Mouse (Mus musculus) liver, embryonic 16.5 days (tissue): ENCODE measurements around the gene Ttll6. TPM values are rescaled to one million over a fixed set of nuclear protein-coding genes. Genes with fewer than 3 reads are reported as not detected.

ENCODE experiments used
- ATAC-seq: fragments of 200-750 bp; cut with Nextera tagmentation; 2 replicates; pipeline ENCODE4 v1.8.0; 2017; ENCODE audit warnings: low read depth, mild to moderate bottlenecking, moderate number of reproducible peaks, moderate library complexity
- H3K27ac ChIP-seq: fragments of 300-500 bp; sonication (generic); 2 replicates; pipeline ENCODE4 v1.5.1; 2014; ENCODE audit warnings: mild to moderate bottlenecking, low read length
- H3K27me3 ChIP-seq: fragments of 300-500 bp; sonication (generic); 2 replicates; pipeline ENCODE4 v1.6.1; 2014; ENCODE audit warnings: low read depth, low read length, mixed read lengths; ENCODE audit not compliant: control insufficient read depth, insufficient read depth
- H3K36me3 ChIP-seq: fragments of 300-500 bp; sonication (generic); 2 replicates; pipeline ENCODE4 v1.6.1; 2014; ENCODE audit warnings: mild to moderate bottlenecking; ENCODE audit not compliant: control insufficient read depth, insufficient read depth
- H3K4me1 ChIP-seq: fragments of 300-500 bp; sonication (generic); 2 replicates; pipeline ENCODE4 v1.6.1; 2014; ENCODE audit warnings: low read depth, low read length, mixed read lengths; ENCODE audit not compliant: control insufficient read depth
- H3K4me2 ChIP-seq: fragments of 300-500 bp; sonication (generic); 2 replicates; pipeline ENCODE4 v1.6.1; 2014; ENCODE audit warnings: low read depth, low read length, mixed read lengths
- H3K4me3 ChIP-seq: fragments of 300-500 bp; sonication (generic); 2 replicates; pipeline ENCODE4 v1.5.1; 2014; ENCODE audit warnings: low read depth, mild to moderate bottlenecking, low read length
- H3K9ac ChIP-seq: fragments of 300-500 bp; sonication (generic); 2 replicates; pipeline ENCODE4 v1.6.1; 2014; ENCODE audit warnings: low read depth, low read length
- H3K9me3 ChIP-seq: fragments of 300-500 bp; sonication (generic); replicated peaks from 2 replicates; pipeline ENCODE4 v1.6.1; 2016; ENCODE audit warnings: low read length; ENCODE audit not compliant: control insufficient read depth
- WGBS: fragments of 180-500 bp; shearing (Covaris S2); extraction: QIAGEN DNeasy Blood & Tissue Kit; methylation state at CpG from one replicate; pipeline ENCODE4 v1.1.7; 2014; ENCODE audit not compliant: insufficient replicate concordance; 5-methylcytosine and 5-hydroxymethylcytosine counted together
- polyA plus RNA-seq: library from polyadenylated mRNA; unstranded; fragments of >200 nt; fragmentation: Nextera tagmentation; extraction: Ambion mirVana; gene quantifications from 2 replicates; pipeline ENCODE4 v1.2.1, GENCODE M21; 2015

The Ttll6 gene
- polyA plus RNA-seq, 1 experiment from 2014 or later: not detected

GRCm38 (mm10) chr11:96143766-96144165 is 10.2 kb downstream of the Ttll6 start:
- Histone ChIP-seq H3K27me3 (peaks cover 21% of the 10 kb centered on the region), H3K36me3 (no peaks in the 10 kb centered on the region), H3K4me2 (no peak overlapping the region), H3K27ac (no peak overlapping the region), H3K4me1 (no peaks in the 10 kb centered on the region; the same call in 1 of the 2 replicates), H3K9me3 (no peaks in the 10 kb centered on the region), H3K4me3 (no peak overlapping the region), H3K9ac (no peak overlapping the region)
- ATAC-seq: no peak
- WGBS: 47% methylated on average over 4 of the region's 4 CpGs

- ATAC-seq: no peak; the same call in 1 of the 2 replicates
- H3K27me3 ChIP-seq: peaks cover 21% of the 10 kb centered on the region
- H3K4me1 ChIP-seq: no peaks in the 10 kb centered on the region
- H3K4me3 ChIP-seq: no peak overlapping the region
- no peaks in the 10 kb centered on the region for H3K9me3 ChIP-seq
- no peak overlapping the region for H3K9ac ChIP-seq
- no peak overlapping the region for H3K4me2 ChIP-seq
- H3K27ac ChIP-seq: no peak overlapping the region
- H3K36me3 ChIP-seq: no peaks in the 10 kb centered on the region
- 1% methylated on average over 15 of the region's 15 CpGs for WGBS
These were observed 12.2 kb downstream of the Ttll6 start for GRCm38 (mm10) chr11:96145622-96146270.

- no peaks in the 10 kb centered on the region for H3K36me3 ChIP-seq
- no peak for ATAC-seq
- no peak overlapping the region for H3K4me2 ChIP-seq
- no peak overlapping the region for H3K9ac ChIP-seq
- H3K4me1 ChIP-seq: no peaks in the 10 kb centered on the region
- no peak overlapping the region for H3K27ac ChIP-seq
- H3K27me3 ChIP-seq: peaks cover 22% of the 10 kb centered on the region
- no peak overlapping the region for H3K4me3 ChIP-seq
- H3K9me3 ChIP-seq: no peaks in the 10 kb centered on the region
- WGBS: 45% methylated on average over 6 of the region's 6 CpGs
These were observed 13.9 kb downstream of the Ttll6 start for GRCm38 (mm10) chr11:96147471-96147870.

GRCm38 (mm10) chr11:96164769-96165168 is 31.2 kb downstream of the Ttll6 start:
- H3K4me2 ChIP-seq: no peak overlapping the region
- no peak overlapping the region for H3K9ac ChIP-seq
- H3K9me3 ChIP-seq: no peaks in the 10 kb centered on the region
- WGBS: 36% methylated on average over 12 of the region's 12 CpGs
- no peaks in the 10 kb centered on the region for H3K36me3 ChIP-seq
- ATAC-seq: no peak
- no peak overlapping the region for H3K27ac ChIP-seq
- H3K4me3 ChIP-seq: no peak overlapping the region
- H3K27me3 ChIP-seq: peaks cover 27% of the 10 kb centered on the region
- no peaks in the 10 kb centered on the region for H3K4me1 ChIP-seq

- Histone ChIP-seq H3K36me3 (no peaks in the 10 kb centered on the region), H3K9me3 (no peaks in the 10 kb centered on the region), H3K4me1 (no peaks in the 10 kb centered on the region), H3K4me3 (no peak overlapping the region), H3K27ac (no peak overlapping the region), H3K9ac (no peak overlapping the region), H3K4me2 (no peak overlapping the region), H3K27me3 (peaks cover 59% of the 10 kb centered on the region)
- no peak for ATAC-seq
- 21% methylated on average over 9 of the region's 9 CpGs for WGBS
These were observed 34.5 kb downstream of the Ttll6 start for GRCm38 (mm10) chr11:96168125-96168524.

- WGBS: 10% methylated on average over 7 of the region's 7 CpGs
- H3K27me3 ChIP-seq: peaks cover 68% of the 10 kb centered on the region
These were observed 35.4 kb downstream of the Ttll6 start for GRCm38 (mm10) chr11:96169016-96169415.

GRCm38 (mm10) chr11:96170711-96171379 is 37.3 kb downstream of the Ttll6 start:
- WGBS: 3% methylated on average over 20 of the region's 20 CpGs
- no peaks in the 10 kb centered on the region for H3K4me1 ChIP-seq
- no peak for ATAC-seq
- peaks cover 85% of the 10 kb centered on the region for H3K27me3 ChIP-seq
- H3K4me3 ChIP-seq: no peak overlapping the region
- no peak overlapping the region for H3K27ac ChIP-seq
- no peak overlapping the region for H3K4me2 ChIP-seq
- no peak overlapping the region for H3K9ac ChIP-seq
- no peaks in the 10 kb centered on the region for H3K36me3 ChIP-seq
- no peaks in the 10 kb centered on the region for H3K9me3 ChIP-seq

More at GRCm38 (mm10) chr11:96169016-96169415, 35.4 kb downstream of the Ttll6 start:
- Histone ChIP-seq H3K9me3 (no peaks in the 10 kb centered on the region), H3K36me3 (no peaks in the 10 kb centered on the region), H3K9ac (no peak overlapping the region), H3K4me3 (no peak overlapping the region), H3K27ac (no peak overlapping the region), H3K4me1 (no peaks in the 10 kb centered on the region), H3K4me2 (no peak overlapping the region)
- ATAC-seq: no peak

- no peak for ATAC-seq
- peaks cover 92% of the 10 kb centered on the region for H3K27me3 ChIP-seq
- 7% methylated on average over 3 of the region's 3 CpGs for WGBS
These were observed 38.0 kb downstream of the Ttll6 start for GRCm38 (mm10) chr11:96171601-96172000.

GRCm38 (mm10) chr11:96172511-96173287 is 39.1 kb downstream of the Ttll6 start:
- ATAC-seq: no peak
- H3K4me2 ChIP-seq: no peak overlapping the region
- WGBS: 2% methylated on average over 25 of the region's 25 CpGs
- no peaks in the 10 kb centered on the region for H3K36me3 ChIP-seq
- no peaks in the 10 kb centered on the region for H3K4me1 ChIP-seq
- no peak overlapping the region for H3K4me3 ChIP-seq
- H3K9ac ChIP-seq: no peak overlapping the region
- H3K27me3 ChIP-seq: peaks cover 92% of the 10 kb centered on the region
- H3K27ac ChIP-seq: no peak overlapping the region
- no peaks in the 10 kb centered on the region for H3K9me3 ChIP-seq

More at GRCm38 (mm10) chr11:96171601-96172000, 38.0 kb downstream of the Ttll6 start:
- Histone ChIP-seq H3K9me3 (no peaks in the 10 kb centered on the region), H3K36me3 (no peaks in the 10 kb centered on the region), H3K4me2 (no peak overlapping the region), H3K9ac (no peak overlapping the region), H3K27ac (no peak overlapping the region), H3K4me1 (no peaks in the 10 kb centered on the region), H3K4me3 (no peak overlapping the region)
